Mouse (Mus musculus): ENCODE measurements around the gene Ccdc6. TPM values are rescaled to one million over a fixed set of nuclear protein-coding genes. Genes with fewer than 3 reads are reported as not detected.

Gene Ccdc6
- polyA plus RNA-seq (2012; rRNA removed) = 63.9 and 73.0 TPM in 2 replicates

DNA sequence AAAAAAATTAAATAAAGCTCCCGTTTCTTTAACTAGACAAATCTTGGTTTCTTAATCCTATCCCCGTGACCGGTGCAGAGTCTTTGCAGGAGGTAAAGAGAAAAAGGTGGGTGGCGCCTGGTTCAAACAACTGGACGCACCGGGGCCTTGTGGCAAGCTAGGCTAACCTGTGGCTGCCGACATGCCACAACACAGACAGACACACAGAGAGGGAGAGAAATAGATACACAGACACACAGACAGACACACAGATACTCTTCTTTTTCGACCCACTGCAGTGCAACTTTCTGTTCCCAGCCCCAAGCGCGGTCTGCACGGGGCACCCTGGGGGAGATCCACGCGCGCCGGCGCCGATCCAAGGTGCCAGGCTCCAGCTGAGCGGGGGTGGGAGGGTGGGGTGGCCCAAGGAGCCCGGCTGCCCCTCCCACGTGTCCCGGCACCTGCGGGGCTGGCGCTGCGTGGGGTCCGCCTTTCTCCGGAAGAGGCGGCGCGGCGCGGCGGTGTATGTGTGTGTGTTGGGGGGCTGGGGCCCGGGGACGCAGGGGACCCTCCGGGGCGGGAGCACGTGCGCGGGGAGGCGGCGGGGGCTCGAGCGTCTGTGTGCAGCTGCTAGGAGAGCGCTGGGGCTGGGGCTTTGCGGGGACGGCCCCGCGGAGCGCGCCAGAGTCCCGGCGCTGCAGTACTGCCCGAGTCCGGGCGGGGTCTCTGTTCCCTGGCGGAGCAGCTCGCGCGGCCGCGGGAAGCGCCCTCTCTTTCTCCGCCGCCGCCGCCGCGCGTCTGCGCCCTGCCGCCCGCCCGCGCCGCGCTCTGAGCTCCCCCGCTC lies at the start of gene Ccdc6:
Gene Ccdc6 (plus strand): TSS at position 756 of the 823 bp plus-strand sequence.
- H3K27ac ChIP-seq (ENCODE audit: control insufficient read depth, insufficient read depth, low read depth, low read length) = peak within 1 kb of the TSS; percentile 77
- peaks cover 19% of the 10 kb centered on the region for H3K4me1 ChIP-seq (ENCODE audit: control insufficient read depth, insufficient read depth, low read length)
- H3K36me3 ChIP-seq (ENCODE audit: control insufficient read depth, insufficient read depth, low read length) = no peaks in the 10 kb centered on the region
- H3K4me3 ChIP-seq (ENCODE audit: control insufficient read depth, low read depth, low read length) = peak within 1 kb of the TSS; percentile 89
- H3K27me3 ChIP-seq (ENCODE audit: control insufficient read depth, insufficient read depth, low read length) = no peaks in the 10 kb centered on the region
- TF ChIP-seq CTCF (IDR thresholded peaks at IDR 0.05; ENCODE audit: control insufficient read depth, insufficient read depth, insufficient replicate concordance, low read depth, low read length) (peak; percentile 34; the same call in 1 of the 2 replicates), POLR2A (IDR thresholded peaks at IDR 0.05; ENCODE audit: control insufficient read depth, low read depth, low read length) (no peak)

GRCm38 (mm10) chr10:70049771-70050170 lies 47.1 kb upstream of the Ccdc6 start:
- no peak overlapping the region for H3K4me3 ChIP-seq (ENCODE audit: control insufficient read depth, low read depth, low read length)
- no peaks in the 10 kb centered on the region for H3K27me3 ChIP-seq (ENCODE audit: control insufficient read depth, insufficient read depth, low read length)
- TF ChIP-seq CTCF (IDR thresholded peaks at IDR 0.05; ENCODE audit: control insufficient read depth, insufficient read depth, insufficient replicate concordance, low read depth, low read length) = no peak
- TF ChIP-seq POLR2A (IDR thresholded peaks at IDR 0.05; ENCODE audit: control insufficient read depth, low read depth, low read length) = no peak
- no peaks in the 10 kb centered on the region for H3K4me1 ChIP-seq (ENCODE audit: control insufficient read depth, insufficient read depth, low read length)
- H3K36me3 ChIP-seq (ENCODE audit: control insufficient read depth, insufficient read depth, low read length) = no peaks in the 10 kb centered on the region
- H3K27ac ChIP-seq (ENCODE audit: control insufficient read depth, insufficient read depth, low read depth, low read length) = no peak overlapping the region

GRCm38 (mm10) chr10:70055291-70055690 lies 41.6 kb upstream of the Ccdc6 start:
- no peaks in the 10 kb centered on the region; the same call in 1 of the 2 replicates for H3K4me1 ChIP-seq (ENCODE audit: control insufficient read depth, insufficient read depth, low read length)
- H3K27me3 ChIP-seq (ENCODE audit: control insufficient read depth, insufficient read depth, low read length) = no peaks in the 10 kb centered on the region
- no peak overlapping the region for H3K27ac ChIP-seq (ENCODE audit: control insufficient read depth, insufficient read depth, low read depth, low read length)
- no peaks in the 10 kb centered on the region for H3K36me3 ChIP-seq (ENCODE audit: control insufficient read depth, insufficient read depth, low read length)
- no peak overlapping the region for H3K4me3 ChIP-seq (ENCODE audit: control insufficient read depth, low read depth, low read length)
- TF ChIP-seq POLR2A (IDR thresholded peaks at IDR 0.05; ENCODE audit: control insufficient read depth, low read depth, low read length) = no peak

DNA sequence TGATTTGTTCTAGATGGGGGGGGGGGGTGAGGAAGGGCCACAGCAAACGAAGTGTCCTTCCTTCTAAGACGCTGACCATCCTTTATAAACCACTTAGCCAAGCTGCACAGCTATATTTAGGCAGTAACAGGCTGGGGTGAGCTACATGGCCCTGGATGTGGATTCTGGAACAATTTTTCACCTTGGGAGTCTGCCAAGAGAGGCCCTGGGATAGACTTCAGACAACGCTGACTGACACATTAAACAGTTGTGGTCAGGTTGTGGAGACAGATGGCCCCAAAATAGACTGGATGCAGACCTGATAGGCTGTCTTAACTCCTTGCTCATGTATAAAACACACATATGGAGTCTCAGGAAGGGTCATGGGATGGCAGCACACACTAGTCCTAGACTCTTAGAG lies 39.9 kb upstream of the Ccdc6 start:
- no peak overlapping the region for H3K4me3 ChIP-seq (ENCODE audit: control insufficient read depth, low read depth, low read length)
- H3K4me1 ChIP-seq (ENCODE audit: control insufficient read depth, insufficient read depth, low read length) = no peaks in the 10 kb centered on the region; the same call in 1 of the 2 replicates
- H3K36me3 ChIP-seq (ENCODE audit: control insufficient read depth, insufficient read depth, low read length) = no peaks in the 10 kb centered on the region
- no peaks in the 10 kb centered on the region for H3K27me3 ChIP-seq (ENCODE audit: control insufficient read depth, insufficient read depth, low read length)
- no peak overlapping the region for H3K27ac ChIP-seq (ENCODE audit: control insufficient read depth, insufficient read depth, low read depth, low read length)
- no peak for TF ChIP-seq CTCF (IDR thresholded peaks at IDR 0.05; ENCODE audit: control insufficient read depth, insufficient read depth, insufficient replicate concordance, low read depth, low read length)
- no peak for TF ChIP-seq POLR2A (IDR thresholded peaks at IDR 0.05; ENCODE audit: control insufficient read depth, low read depth, low read length)

DNA sequence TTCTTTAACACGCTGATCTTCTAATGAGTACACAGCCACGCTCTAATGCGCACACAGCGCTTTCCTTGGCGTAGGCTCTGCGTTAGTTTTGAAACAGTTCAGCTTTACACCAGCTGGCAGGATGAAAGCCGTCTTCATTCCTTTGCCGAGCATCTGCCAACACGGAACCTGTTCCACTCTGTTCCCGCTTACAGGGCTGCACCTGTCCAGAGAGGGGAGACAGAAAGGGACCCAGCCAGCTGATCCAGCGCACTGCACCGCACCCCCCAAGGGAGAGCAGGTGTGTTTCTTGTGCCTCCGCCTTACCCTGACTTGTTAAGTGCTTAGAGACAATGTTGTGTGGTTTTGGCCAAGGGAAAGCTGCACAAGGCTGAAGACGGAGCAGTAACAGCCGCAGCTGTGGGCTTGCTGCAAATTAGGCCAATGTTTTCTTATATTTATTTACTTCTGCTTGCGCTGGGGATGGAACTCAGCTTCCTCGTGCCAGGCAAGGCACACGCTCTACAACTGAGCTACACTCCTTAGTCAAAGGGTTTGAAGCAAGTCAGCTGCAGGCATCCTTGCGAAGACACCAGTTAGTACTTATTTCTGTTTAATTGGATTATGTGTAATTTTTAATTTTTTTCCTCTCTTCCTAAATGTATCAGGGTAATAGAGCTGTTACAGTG lies 36.8 kb upstream of the Ccdc6 start:
- no peaks in the 10 kb centered on the region for H3K27me3 ChIP-seq (ENCODE audit: control insufficient read depth, insufficient read depth, low read length)
- no peaks in the 10 kb centered on the region; the same call in 1 of the 2 replicates for H3K4me1 ChIP-seq (ENCODE audit: control insufficient read depth, insufficient read depth, low read length)
- H3K36me3 ChIP-seq (ENCODE audit: control insufficient read depth, insufficient read depth, low read length) = no peaks in the 10 kb centered on the region
- no peak overlapping the region for H3K27ac ChIP-seq (ENCODE audit: control insufficient read depth, insufficient read depth, low read depth, low read length)
- H3K4me3 ChIP-seq (ENCODE audit: control insufficient read depth, low read depth, low read length) = no peak overlapping the region
- TF ChIP-seq CTCF (IDR thresholded peaks at IDR 0.05; ENCODE audit: control insufficient read depth, insufficient read depth, insufficient replicate concordance, low read depth, low read length) (no peak), POLR2A (IDR thresholded peaks at IDR 0.05; ENCODE audit: control insufficient read depth, low read depth, low read length) (no peak)

GRCm38 (mm10) chr10:70060689-70061081 lies 36.2 kb upstream of the Ccdc6 start:
- H3K4me3 ChIP-seq (ENCODE audit: control insufficient read depth, low read depth, low read length) = peak overlapping the region; percentile 25
- TF ChIP-seq CTCF (IDR thresholded peaks at IDR 0.05; ENCODE audit: control insufficient read depth, insufficient read depth, insufficient replicate concordance, low read depth, low read length) = no peak
- TF ChIP-seq POLR2A (IDR thresholded peaks at IDR 0.05; ENCODE audit: control insufficient read depth, low read depth, low read length) = no peak

DNA sequence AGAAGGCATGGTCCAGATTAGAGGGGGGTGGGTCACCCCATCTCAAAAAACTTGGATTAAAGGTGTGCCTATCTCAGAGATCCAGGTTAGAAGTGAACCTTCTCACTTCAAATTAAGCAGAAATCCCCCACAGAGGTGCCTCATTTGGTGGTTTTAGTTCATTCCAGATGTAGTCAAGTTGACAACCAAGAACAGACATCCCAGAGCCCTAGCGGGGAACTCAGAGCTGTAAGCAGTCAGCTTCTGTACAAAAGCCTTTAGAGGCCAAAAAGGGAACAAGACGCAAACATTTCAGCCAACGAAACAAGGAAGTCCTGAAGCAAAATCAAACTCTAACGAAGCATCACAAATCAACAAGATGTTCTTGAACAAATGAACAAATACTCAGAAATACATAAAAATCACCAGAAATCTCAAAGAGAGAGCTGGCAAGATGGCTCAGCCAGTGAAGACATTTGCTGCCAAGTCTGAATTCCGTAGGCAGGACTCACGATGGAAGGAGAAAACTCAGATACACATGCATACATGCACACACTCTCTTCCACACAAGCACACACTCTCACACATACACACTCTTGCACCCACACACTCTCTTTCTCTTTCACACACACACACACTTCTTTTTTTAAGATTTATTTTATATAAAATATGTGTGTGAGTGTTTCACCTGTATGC lies 32.9 kb upstream of the Ccdc6 start:
- TF ChIP-seq POLR2A (IDR thresholded peaks at IDR 0.05; ENCODE audit: control insufficient read depth, low read depth, low read length) (no peak), CTCF (IDR thresholded peaks at IDR 0.05; ENCODE audit: control insufficient read depth, insufficient read depth, insufficient replicate concordance, low read depth, low read length) (no peak)
- Histone ChIP-seq H3K27ac (ENCODE audit: control insufficient read depth, insufficient read depth, low read depth, low read length) (no peak overlapping the region), H3K4me1 (ENCODE audit: control insufficient read depth, insufficient read depth, low read length) (no peaks in the 10 kb centered on the region; the same call in 1 of the 2 replicates), H3K4me3 (ENCODE audit: control insufficient read depth, low read depth, low read length) (no peak overlapping the region), H3K27me3 (ENCODE audit: control insufficient read depth, insufficient read depth, low read length) (no peaks in the 10 kb centered on the region), H3K36me3 (ENCODE audit: control insufficient read depth, insufficient read depth, low read length) (no peaks in the 10 kb centered on the region)

More at GRCm38 (mm10) chr10:70060689-70061081, 36.2 kb upstream of the Ccdc6 start:
- H3K4me1 ChIP-seq (ENCODE audit: control insufficient read depth, insufficient read depth, low read length) = no peaks in the 10 kb centered on the region; the same call in 1 of the 2 replicates
- H3K27ac ChIP-seq (ENCODE audit: control insufficient read depth, insufficient read depth, low read depth, low read length) = no peak overlapping the region
- no peaks in the 10 kb centered on the region for H3K36me3 ChIP-seq (ENCODE audit: control insufficient read depth, insufficient read depth, low read length)
- H3K27me3 ChIP-seq (ENCODE audit: control insufficient read depth, insufficient read depth, low read length) = no peaks in the 10 kb centered on the region
